Mouse (Mus musculus): ENCODE results near the gene 4430402I18Rik.

GRCm38 (mm10) chr19:28997976-28998630, 30.5 kb upstream of the 4430402I18Rik start:
- TF ChIP-seq POLR2A (IDR thresholded peaks at IDR 0.05; ENCODE audit: borderline replicate concordance, extremely low read depth, insufficient read depth, insufficient read length, poor library complexity, severe bottlenecking) (no peak), CTCF (IDR thresholded peaks at IDR 0.05; ENCODE audit: borderline replicate concordance, extremely low read depth, insufficient read depth, insufficient read length) (no peak)

All from brain, embryonic 14.5 days (tissue).